Mouse (Mus musculus) left cerebral cortex, postnatal 10 days (tissue): ENCODE data around the gene Pmfbp1. TPM values are rescaled to one million over a fixed set of nuclear protein-coding genes. Genes with fewer than 3 reads are reported as not detected.

Experiments used
- DNase-seq, 2 experiments: peaks; one replicate each; pipeline ENCODE4 v3.0.0; 2021 to 2022; ENCODE audit warnings: low spot score in 2 of 2, mixed read lengths in 1 of 2; ENCODE audit errors: extremely low spot score in 1 of 2
- intact Hi-C: fragments of 180-260 bp; cut with DNase I; formaldehyde crosslinking; loops from one replicate; pipeline ENCODE4 v1.15.1; 2025
- total RNA-seq, 2 experiments: library from RNA; stranded (reverse); gene quantifications; 2 replicates each; pipeline ENCODE4 v1.2.3; 2021

The Pmfbp1 gene
- total RNA-seq, 2 experiments from 2014 or later: 0.22 to 0.58 TPM

- intact Hi-C loops: no loop called here
- DNase-seq: peak in 1 of 2 experiments; percentile 5
These were observed 85.1 kb downstream of the Pmfbp1 start, which contains the start of gene Hp for GRCm38 (mm10) chr8:109578900-109579301. Hp (minus strand) TSS chr8:109579172.

- no peak for DNase-seq
- intact Hi-C loops: no loop called here
These were observed 90.5 kb downstream of the Pmfbp1 start for GRCm38 (mm10) chr8:109584293-109584692.

- intact Hi-C loops: no loop called here
- DNase-seq: no peak
These were observed 91.0 kb downstream of the Pmfbp1 start for GRCm38 (mm10) chr8:109584830-109585229.

GRCm38 (mm10) chr8:109585652-109586051 is 91.8 kb downstream of the Pmfbp1 start:
- no peak for DNase-seq
- intact Hi-C loops: no loop called here

- intact Hi-C loops: no loop called here
These were observed 93.2 kb downstream of the Pmfbp1 start for GRCm38 (mm10) chr8:109586972-109587504.

GRCm38 (mm10) chr8:109590901-109591300 is 97.1 kb downstream of the Pmfbp1 start:
- intact Hi-C loops: no loop called here
- no peak for DNase-seq

More at GRCm38 (mm10) chr8:109586972-109587504, 93.2 kb downstream of the Pmfbp1 start:
- no peak for DNase-seq

GRCm38 (mm10) chr8:109591367-109591766 is 97.5 kb downstream of the Pmfbp1 start:
- DNase-seq: no peak
- intact Hi-C loops: no loop called here

- DNase-seq: no peak
- intact Hi-C loops: no loop called here
These were observed 98.3 kb downstream of the Pmfbp1 start for GRCm38 (mm10) chr8:109592164-109592563.

Other genes with a start within 250 kb of the Pmfbp1 start
- gene Dhx38, start 71.8 kb downstream of the Pmfbp1 start, total RNA-seq: 10 to 100 TPM; 21.9 to 24.1 TPM
- gene Txnl4b, start 71.9 kb downstream of the Pmfbp1 start, total RNA-seq: 10 to 100 TPM; 10.7 to 11.7 TPM
- gene Hp, start 85.1 kb downstream of the Pmfbp1 start, total RNA-seq: not detected
- 10 to 100 TPM; 16.4 to 19.8 TPM for gene Dhodh, start 114.6 kb downstream of the Pmfbp1 start, total RNA-seq
- under 1 TPM; 0.54 to 0.65 TPM for gene Pkd1l3, start 120.5 kb downstream of the Pmfbp1 start, total RNA-seq
- gene Ist1, start 199.2 kb downstream of the Pmfbp1 start, total RNA-seq: 10 to 100 TPM; 79.7 to 80.9 TPM
- 10 to 100 TPM; 64.8 to 69.0 TPM for gene Zfp821, start 211.5 kb downstream of the Pmfbp1 start, total RNA-seq
- 10 to 100 TPM; 35.0 to 40.3 TPM for gene Atxn1l, start 243.7 kb downstream of the Pmfbp1 start, total RNA-seq